Mouse (Mus musculus) MEL (cell line): ENCODE measurements around the gene Raver2. TPM values are rescaled to one million over a fixed set of nuclear protein-coding genes. Genes with fewer than 3 reads are reported as not detected.

Experiments used
- DNase-seq: peaks from one replicate; pipeline ENCODE4 v3.0.0; 2011; ENCODE audit warnings: low read depth, low spot score
- H3K27ac ChIP-seq: 2 replicates; pipeline ENCODE4 v1.5.1; 2012; ENCODE audit warnings: low read depth, mild to moderate bottlenecking, control low read depth, low read length, moderate library complexity; ENCODE audit not compliant: control insufficient read depth
- H3K27me3 ChIP-seq, 2 experiments: fragments of 150-350 bp in 1 of 2; sonication (generic) in 1 of 2; 2 replicates each; pipeline ENCODE4 v1.6.1; 2012; ENCODE audit warnings: low read length in 2 of 2, mild to moderate bottlenecking in 2 of 2, improper control_type of control experiment in 1 of 2, moderate library complexity in 1 of 2; ENCODE audit not compliant: insufficient read depth in 2 of 2, control insufficient read depth in 1 of 2
- H3K36me3 ChIP-seq, 2 experiments: 2 replicates each; pipeline ENCODE4 v1.6.1; 2012 to 2014; ENCODE audit warnings: low read length in 2 of 2, improper control_type of control experiment in 1 of 2, inconsistent platforms in 1 of 2, mild to moderate bottlenecking in 1 of 2; ENCODE audit not compliant: insufficient read depth in 2 of 2, control insufficient read depth in 1 of 2
- H3K4me1 ChIP-seq, 2 experiments: fragments of 150-350 bp in 1 of 2; sonication (generic) in 1 of 2; 2 replicates each; pipeline ENCODE4 v1.6.1; 2012; ENCODE audit warnings: low read length in 2 of 2, improper control_type of control experiment in 1 of 2, mild to moderate bottlenecking in 1 of 2; ENCODE audit not compliant: insufficient read depth in 2 of 2, control insufficient read depth in 1 of 2
- H3K4me3 ChIP-seq, 2 experiments: fragments of 150-350 bp in 1 of 2; sonication (generic) in 1 of 2; 2 replicates each; pipeline ENCODE4 v1.5.1; 2012; ENCODE audit warnings: low read depth in 2 of 2, low read length in 2 of 2, mild to moderate bottlenecking in 2 of 2, moderate library complexity in 2 of 2, control low read depth in 1 of 2, improper control_type of control experiment in 1 of 2; ENCODE audit not compliant: control insufficient read depth in 1 of 2, insufficient read depth in 1 of 2
- H3K79me2 ChIP-seq: 2 replicates; pipeline ENCODE4 v1.6.1; 2012; ENCODE audit warnings: mild to moderate bottlenecking, low read length, moderate library complexity; ENCODE audit not compliant: control insufficient read depth, poor library complexity, insufficient read depth
- H3K9ac ChIP-seq: 2 replicates; pipeline ENCODE4 v1.6.1; 2012; ENCODE audit warnings: low read depth, mild to moderate bottlenecking, control low read depth, low read length, moderate library complexity; ENCODE audit not compliant: control insufficient read depth, poor library complexity, severe bottlenecking
- H3K9me3 ChIP-seq: fragments of 150-350 bp; sonication (generic); replicated peaks from 2 replicates; pipeline ENCODE4 v1.6.1; 2012; ENCODE audit warnings: mild to moderate bottlenecking, low read length, improper control_type of control experiment, moderate library complexity; ENCODE audit not compliant: insufficient read depth
- CHD1 ChIP-seq: IDR thresholded peaks from 2 replicates; pipeline ENCODE4 v1.6.1; 2012; ENCODE audit warnings: low read depth, mild to moderate bottlenecking, inconsistent platforms, low read length, improper control_type of control experiment
- E2F4 ChIP-seq: IDR thresholded peaks from 2 replicates; pipeline ENCODE4 v1.6.1; 2011; ENCODE audit warnings: low read depth, low read length, improper control_type of control experiment, borderline replicate concordance
- EP300 ChIP-seq, 2 experiments: IDR thresholded peaks; 2 replicates each; pipeline ENCODE4 v1.6.1; 2011; ENCODE audit warnings: improper control_type of control experiment in 2 of 2, low read length in 2 of 2, low read depth in 1 of 2, mild to moderate bottlenecking in 1 of 2
- ETS1 ChIP-seq: IDR thresholded peaks from 2 replicates; pipeline ENCODE4 v1.6.1; 2012; ENCODE audit warnings: low read depth, mild to moderate bottlenecking, inconsistent platforms, low read length, improper control_type of control experiment, moderate library complexity
- GABPA ChIP-seq: IDR thresholded peaks from 2 replicates; pipeline ENCODE4 v1.6.1; 2012; ENCODE audit warnings: low read depth, mild to moderate bottlenecking, inconsistent platforms, low read length, improper control_type of control experiment, moderate library complexity
- HCFC1 ChIP-seq: IDR thresholded peaks from 2 replicates; pipeline ENCODE4 v1.6.1; 2012; ENCODE audit warnings: low read depth, mild to moderate bottlenecking, inconsistent platforms, low read length, improper control_type of control experiment, moderate library complexity
- MAFK ChIP-seq: IDR thresholded peaks from 2 replicates; pipeline ENCODE4 v1.6.1; 2011; ENCODE audit warnings: low read depth, mild to moderate bottlenecking, low read length, improper control_type of control experiment, borderline replicate concordance
- MAX ChIP-seq: IDR thresholded peaks from 2 replicates; pipeline ENCODE4 v1.6.1; 2011; ENCODE audit warnings: low read length, improper control_type of control experiment
- MAZ ChIP-seq: IDR thresholded peaks from 2 replicates; pipeline ENCODE4 v1.6.1; 2012; ENCODE audit warnings: low read depth, mild to moderate bottlenecking, inconsistent platforms, low read length, improper control_type of control experiment
- MXI1 ChIP-seq: IDR thresholded peaks from 2 replicates; pipeline ENCODE4 v1.6.1; 2011; ENCODE audit warnings: mild to moderate bottlenecking, low read depth, low read length, improper control_type of control experiment
- MYB ChIP-seq: IDR thresholded peaks from 2 replicates; pipeline ENCODE4 v1.6.1; 2011; ENCODE audit warnings: mild to moderate bottlenecking, low read depth, low read length, improper control_type of control experiment
- MYC ChIP-seq: IDR thresholded peaks from 2 replicates; pipeline ENCODE4 v1.6.1; 2011; ENCODE audit warnings: low read depth, mild to moderate bottlenecking, low read length, improper control_type of control experiment, moderate library complexity
- NRF1 ChIP-seq: IDR thresholded peaks from 2 replicates; pipeline ENCODE4 v1.6.1; 2014; ENCODE audit warnings: low read depth, mild to moderate bottlenecking, inconsistent platforms, low read length, improper control_type of control experiment, moderate library complexity; ENCODE audit not compliant: poor library complexity, insufficient read depth, severe bottlenecking
- POLR2AphosphoS2 ChIP-seq: IDR thresholded peaks from 2 replicates; pipeline ENCODE4 v1.6.1; 2011; ENCODE audit warnings: low read length, improper control_type of control experiment
- POLR2AphosphoS5 ChIP-seq: IDR thresholded peaks from 2 replicates; pipeline ENCODE4 v1.6.1; 2012; ENCODE audit warnings: low read depth, borderline replicate concordance, mild to moderate bottlenecking, inconsistent platforms, low read length, moderate library complexity, mixed read lengths
- RCOR1 ChIP-seq: IDR thresholded peaks from 2 replicates; pipeline ENCODE4 v1.6.1; 2012; ENCODE audit warnings: low read depth, mild to moderate bottlenecking, inconsistent platforms, low read length, improper control_type of control experiment
- SMC3 ChIP-seq: IDR thresholded peaks from 2 replicates; pipeline ENCODE4 v1.6.1; 2011; ENCODE audit warnings: low read depth, low read length, improper control_type of control experiment
- TBP ChIP-seq: IDR thresholded peaks from 2 replicates; pipeline ENCODE4 v1.8.0; 2011; ENCODE audit warnings: low read depth, low read length, improper control_type of control experiment
- TCF12 ChIP-seq: IDR thresholded peaks from 2 replicates; pipeline ENCODE4 v1.6.1; 2014; ENCODE audit warnings: low read depth, mild to moderate bottlenecking, inconsistent platforms, low read length, improper control_type of control experiment, moderate library complexity
- UBTF ChIP-seq: IDR thresholded peaks from 2 replicates; pipeline ENCODE4 v1.6.1; 2012; ENCODE audit warnings: low read depth, mild to moderate bottlenecking, inconsistent platforms, low read length, improper control_type of control experiment, moderate library complexity, borderline replicate concordance; ENCODE audit not compliant: insufficient read depth
- USF1 ChIP-seq: IDR thresholded peaks from 2 replicates; pipeline ENCODE4 v1.6.1; 2014; ENCODE audit warnings: low read depth, mild to moderate bottlenecking, inconsistent platforms, low read length, improper control_type of control experiment, moderate library complexity
- USF2 ChIP-seq, 2 experiments: IDR thresholded peaks; 2 replicates each; pipeline ENCODE4 v1.6.1; 2011 to 2012; ENCODE audit warnings: improper control_type of control experiment in 2 of 2, low read length in 2 of 2, borderline replicate concordance in 1 of 2, inconsistent platforms in 1 of 2, low read depth in 1 of 2, mild to moderate bottlenecking in 1 of 2; ENCODE audit not compliant: insufficient read depth in 1 of 2
- ZC3H11A ChIP-seq: IDR thresholded peaks from 2 replicates; pipeline ENCODE4 v1.6.1; 2012; ENCODE audit warnings: low read depth, mild to moderate bottlenecking, inconsistent platforms, low read length, improper control_type of control experiment
- ZKSCAN1 ChIP-seq: IDR thresholded peaks from 2 replicates; pipeline ENCODE4 v1.6.1; 2012; ENCODE audit warnings: low read depth, mild to moderate bottlenecking, inconsistent platforms, low read length, improper control_type of control experiment, moderate library complexity
- ZNF384 ChIP-seq: IDR thresholded peaks from 2 replicates; pipeline ENCODE4 v1.6.1; 2012; ENCODE audit warnings: low read depth, mild to moderate bottlenecking, inconsistent platforms, low read length, improper control_type of control experiment
- polyA plus RNA-seq, 2 experiments: library from polyadenylated mRNA; stranded (reverse) in 1 of 2; unstranded in 1 of 2; fragments of >175 nt in 1 of 2; fragments of >200 nt in 1 of 2; gene quantifications; 2 replicates each; pipeline versions ENCODE4 v1.2.1 to v1.2.4; 2012; ENCODE audit warnings: low replicate concordance in 2 of 2, low read depth in 1 of 2; ENCODE audit not compliant: insufficient read length in 2 of 2, insufficient read depth in 1 of 2, missing spikeins in 1 of 2
- total RNA-seq: library from RNA; depleted of rRNA; stranded (reverse); fragments of 300-350 nt; gene quantifications from 2 replicates; pipeline ENCODE4 v1.2.3, GENCODE M21; 2012

The Raver2 gene
- total and polyA plus RNA-seq, 3 experiments: 0.03 to 0.04 TPM; not detected in 1

DNA sequence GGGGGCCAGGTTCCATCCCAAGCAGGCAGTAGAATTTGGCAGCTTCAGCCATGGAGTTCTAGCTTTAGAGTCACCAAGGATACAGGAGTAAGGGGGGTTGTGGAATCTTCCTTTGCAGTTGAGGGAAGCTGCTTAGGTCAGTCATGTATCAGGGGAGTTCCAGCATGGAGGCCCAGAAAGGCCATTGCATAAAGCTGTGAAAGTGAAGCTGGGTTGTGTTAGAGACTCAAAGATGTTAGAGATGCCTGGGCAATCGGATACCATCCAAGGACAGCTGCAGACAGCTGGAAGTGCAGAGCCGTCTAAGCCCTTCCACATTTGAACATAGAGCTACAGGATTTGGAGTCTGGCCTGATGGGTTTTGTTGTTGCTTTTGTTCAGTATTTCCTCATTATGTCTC, 25.1 kb upstream of the Raver2 start:
- H3K4me3 ChIP-seq: no peak overlapping the region
- no peak for DNase-seq
- no peaks in the 10 kb centered on the region for H3K79me2 ChIP-seq
- no peaks in the 10 kb centered on the region for H3K27me3 ChIP-seq
- no peaks in the 10 kb centered on the region for H3K36me3 ChIP-seq
- H3K9me3 ChIP-seq: no peaks in the 10 kb centered on the region
- no peak for TF ChIP-seq EP300 (IDR thresholded peaks at IDR 0.05; ENCODE audit: low read depth in 1 of 2, low read length in 2 of 2)
- no peak for TF ChIP-seq MAFK
- TF ChIP-seq GABPA: no peak
- TF ChIP-seq MYB: no peak
- TF ChIP-seq MAZ: no peak
- no peak for TF ChIP-seq USF1
- TF ChIP-seq NRF1: no peak
- TF ChIP-seq UBTF: no peak
- TF ChIP-seq RCOR1: no peak
- no peak for TF ChIP-seq MYC
- TF ChIP-seq ZC3H11A: no peak
- no peak for TF ChIP-seq USF2 (IDR thresholded peaks at IDR 0.05; ENCODE audit: borderline replicate concordance in 1 of 2, insufficient read depth in 1 of 2, low read depth in 1 of 2, low read length in 2 of 2)
- no peak for TF ChIP-seq POLR2AphosphoS2
- no peak for TF ChIP-seq ZKSCAN1
- no peak for TF ChIP-seq MXI1
- TF ChIP-seq MAX: no peak
- TF ChIP-seq TBP: no peak
- H3K9ac ChIP-seq: no peak overlapping the region
- H3K27ac ChIP-seq: no peak overlapping the region
- H3K4me1 ChIP-seq: no peaks in the 10 kb centered on the region

DNA sequence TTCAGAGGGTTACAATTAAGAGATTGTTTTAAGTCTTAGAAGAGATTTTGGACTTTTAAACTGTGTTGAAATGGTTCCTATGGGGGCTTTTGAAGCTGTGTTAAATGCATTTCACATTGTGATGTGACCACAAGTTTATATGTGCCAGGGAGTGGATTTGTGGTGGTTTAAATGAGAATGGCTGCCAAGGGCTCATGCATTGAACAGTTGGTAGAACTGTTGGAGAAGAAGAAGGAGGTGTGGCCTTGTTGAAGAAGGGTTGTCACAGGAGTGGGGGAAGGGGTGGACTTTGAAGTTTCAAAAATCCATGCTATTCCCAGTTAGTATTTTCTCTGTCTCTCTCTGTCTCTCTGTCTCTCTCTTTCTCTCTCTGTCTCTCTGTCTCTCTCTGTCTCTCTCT, 24.6 kb upstream of the Raver2 start:
- no peak for TF ChIP-seq POLR2AphosphoS5
- no peak for TF ChIP-seq CHD1
- no peak for TF ChIP-seq TCF12
- no peak for TF ChIP-seq SMC3
- TF ChIP-seq EP300 (IDR thresholded peaks at IDR 0.05; ENCODE audit: low read depth in 1 of 2, low read length in 2 of 2): no peak
- TF ChIP-seq ETS1: no peak
- no peak for TF ChIP-seq ZKSCAN1
- TF ChIP-seq TBP: no peak
- no peak for TF ChIP-seq MYB
- TF ChIP-seq HCFC1: no peak
- TF ChIP-seq E2F4: no peak
- no peak for TF ChIP-seq UBTF
- no peak for TF ChIP-seq ZNF384
- TF ChIP-seq MAX: no peak
- TF ChIP-seq USF1: no peak
- no peak for TF ChIP-seq MAZ
- Histone ChIP-seq H3K27me3 (no peaks in the 10 kb centered on the region), H3K4me1 (no peaks in the 10 kb centered on the region), H3K4me3 (no peak overlapping the region), H3K36me3 (no peaks in the 10 kb centered on the region), H3K27ac (no peak overlapping the region), H3K9me3 (no peaks in the 10 kb centered on the region), H3K79me2 (no peaks in the 10 kb centered on the region), H3K9ac (no peak overlapping the region)
- no peak for DNase-seq
